Mouse (Mus musculus): Measurements from ENCODE around the gene Wrap53.

- TF ChIP-seq POLR2A (IDR thresholded peaks at IDR 0.05; ENCODE audit: control insufficient read depth, low read depth, low read length): no peak
- no peak for TF ChIP-seq CTCF (IDR thresholded peaks at IDR 0.05; ENCODE audit: control insufficient read depth, insufficient read depth, insufficient replicate concordance, low read depth, low read length)
Measured at GRCm38 (mm10) chr11:69525661-69526060, 54.4 kb downstream of the Wrap53 start.
